Mouse (Mus musculus): ENCODE results near the gene Tesk2.
"Not testable (repeated sequence)": the region's sequence is repeated elsewhere in the genome, so short reads cannot be mapped to it uniquely, and the experiment has no call there.

Tesk2 gene

GRCm38 (mm10) chr4:116720343-116721097 is at the start of gene Tesk2:
Tesk2 (plus strand) TSS chr4:116720948.
- DNase-seq = peak; percentile 74 to 85

- DNase-seq = no peak
Measured at GRCm38 (mm10) chr4:116672785-116673184, 48.0 kb upstream of the Tesk2 start.

GRCm38 (mm10) chr4:116674761-116675160 is 46.0 kb upstream of the Tesk2 start:
- DNase-seq = not testable (repeated sequence)

GRCm38 (mm10) chr4:116676027-116676426 is 44.7 kb upstream of the Tesk2 start:
- no peak for DNase-seq

- no peak for DNase-seq
Measured at GRCm38 (mm10) chr4:116677808-116678207, 42.9 kb upstream of the Tesk2 start.

GRCm38 (mm10) chr4:116679141-116679540 is 41.6 kb upstream of the Tesk2 start:
- DNase-seq = no peak

- DNase-seq = not testable (repeated sequence)
Measured at GRCm38 (mm10) chr4:116680521-116680920, 40.2 kb upstream of the Tesk2 start.

- no peak for DNase-seq
Measured at GRCm38 (mm10) chr4:116683957-116684356, 36.8 kb upstream of the Tesk2 start.

- no peak for DNase-seq
Measured at GRCm38 (mm10) chr4:116684665-116685064, 36.1 kb upstream of the Tesk2 start.

- peak; percentile 90 to 94 for DNase-seq
Measured at GRCm38 (mm10) chr4:116685402-116686061, 35.2 kb upstream of the Tesk2 start, which contains the start of gene Prdx1. Prdx1 (plus strand) TSS chr4:116685544.

GRCm38 (mm10) chr4:116687041-116687440 is 33.7 kb upstream of the Tesk2 start:
- DNase-seq = no peak

- DNase-seq = no peak
Measured at GRCm38 (mm10) chr4:116689309-116689876, 31.4 kb upstream of the Tesk2 start.

- no peak for DNase-seq
Measured at GRCm38 (mm10) chr4:116692146-116692545, 28.6 kb upstream of the Tesk2 start.

GRCm38 (mm10) chr4:116693785-116694184 is 27.0 kb upstream of the Tesk2 start:
- DNase-seq = no peak

- no peak for DNase-seq
Measured at GRCm38 (mm10) chr4:116698693-116699342, 21.9 kb upstream of the Tesk2 start.

- DNase-seq = no peak
Measured at GRCm38 (mm10) chr4:116700964-116701363, 19.8 kb upstream of the Tesk2 start.

GRCm38 (mm10) chr4:116703804-116704203 is 16.9 kb upstream of the Tesk2 start:
- peak; percentile 53 to 84 for DNase-seq

GRCm38 (mm10) chr4:116707666-116708065 is 13.1 kb upstream of the Tesk2 start:
- DNase-seq = no peak

- DNase-seq = peak; percentile 73 to 79
Measured at GRCm38 (mm10) chr4:116708201-116708764, 12.5 kb upstream of the Tesk2 start, which contains the start of the genes Mmachc and Ccdc163. Mmachc (minus strand) TSS chr4:116708406. Ccdc163 (plus strand) TSS chr4:116708509.

GRCm38 (mm10) chr4:116708791-116709390 is 11.9 kb upstream of the Tesk2 start:
- DNase-seq = no peak

GRCm38 (mm10) chr4:116710154-116710553 is 10.6 kb upstream of the Tesk2 start:
- DNase-seq = no peak

- DNase-seq = no peak
Measured at GRCm38 (mm10) chr4:116712536-116712935, 8.2 kb upstream of the Tesk2 start.

Measured in spleen, adult 18-20 months (tissue).